Mouse (Mus musculus): ENCODE measurements around the gene Vamp4. TPM values are rescaled to one million over a fixed set of nuclear protein-coding genes. Genes with fewer than 3 reads are reported as not detected.

The Vamp4 gene
- total RNA-seq (2015; ENCODE audit: low replicate concordance) (13.3 and 18.8 TPM in 2 replicates), total RNA-seq (2017; ENCODE audit: low replicate concordance) (10.1 and 11.2 TPM in 2 replicates)

GRCm38 (mm10) chr1:162570260-162570748 is at the start of gene Vamp4:
Vamp4 (plus strand) TSS chr1:162570515.
- peak; percentile 95 for ATAC-seq (replicated peaks; ENCODE audit: low FRiP score, poor library complexity, severe bottlenecking)

GRCm38 (mm10) chr1:162529651-162530050 is 40.7 kb upstream of the Vamp4 start:
- no peak for ATAC-seq (replicated peaks; ENCODE audit: low FRiP score, poor library complexity, severe bottlenecking)

GRCm38 (mm10) chr1:162530666-162531065 is 39.6 kb upstream of the Vamp4 start:
- no peak for ATAC-seq (replicated peaks; ENCODE audit: low FRiP score, poor library complexity, severe bottlenecking)

GRCm38 (mm10) chr1:162531584-162531983 is 38.7 kb upstream of the Vamp4 start:
- ATAC-seq (replicated peaks; ENCODE audit: low FRiP score, poor library complexity, severe bottlenecking), result no peak

GRCm38 (mm10) chr1:162532330-162532729 is 38.0 kb upstream of the Vamp4 start:
- no peak for ATAC-seq (replicated peaks; ENCODE audit: low FRiP score, poor library complexity, severe bottlenecking)

DNA sequence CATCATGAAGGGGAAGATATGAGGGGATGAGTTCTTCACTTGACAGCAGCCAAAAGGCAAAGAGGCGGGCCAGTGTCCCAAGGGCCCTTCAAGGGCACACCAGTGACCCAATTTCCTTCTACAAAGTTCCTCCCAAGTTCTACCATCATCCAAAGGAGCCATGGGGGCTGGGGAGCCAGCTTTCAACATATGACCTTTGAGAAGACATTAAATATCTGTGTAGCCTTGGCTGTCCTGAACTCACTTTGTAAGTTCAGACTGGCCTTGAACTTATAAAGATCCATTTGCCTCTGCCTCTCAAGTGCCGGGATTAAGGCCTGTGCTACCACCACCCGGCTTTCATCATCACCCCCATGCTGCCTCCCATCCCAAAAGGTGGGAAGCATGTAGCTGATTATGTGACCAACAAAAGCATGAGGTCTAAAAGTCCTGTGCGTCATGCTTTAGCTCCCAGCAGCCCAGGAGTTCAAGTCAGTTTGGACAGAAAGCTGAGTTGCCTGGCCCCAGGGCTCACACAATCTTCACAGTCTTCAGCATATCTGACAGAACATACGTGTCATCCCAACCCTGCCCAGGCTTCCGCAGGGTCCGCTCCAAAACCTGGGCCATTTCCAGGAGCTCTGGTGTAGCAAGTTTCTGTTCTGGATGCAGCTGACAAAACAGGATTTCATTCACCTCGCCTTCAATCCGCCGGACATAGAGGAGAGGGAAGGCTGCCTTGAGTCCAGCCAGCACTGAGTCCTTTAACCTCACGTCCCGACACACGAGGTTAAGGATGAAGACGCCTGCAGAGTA is 36.4 kb upstream of the Vamp4 start:
- no peak for ATAC-seq (replicated peaks; ENCODE audit: low FRiP score, poor library complexity, severe bottlenecking)

GRCm38 (mm10) chr1:162543231-162543630 is 27.1 kb upstream of the Vamp4 start:
- ATAC-seq (replicated peaks; ENCODE audit: low FRiP score, poor library complexity, severe bottlenecking), result no peak

DNA sequence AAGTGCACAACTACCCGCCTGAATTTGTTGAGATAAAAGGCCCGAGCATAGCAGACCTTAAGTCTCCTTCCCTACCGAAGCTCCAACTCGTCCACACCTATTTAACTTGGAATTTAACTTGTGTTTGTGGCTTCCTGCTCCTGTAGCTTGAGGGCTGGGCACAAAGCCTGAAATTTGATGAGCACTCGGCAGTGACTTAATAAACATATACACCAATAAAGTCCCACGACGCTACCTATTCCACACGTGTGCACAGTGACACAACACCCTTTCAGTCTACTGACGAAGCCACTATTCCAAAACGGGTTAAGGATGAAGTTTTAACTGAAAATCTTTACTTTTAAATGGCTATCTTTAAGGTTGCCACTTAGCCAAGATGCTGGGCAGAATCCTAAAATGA is 22.7 kb upstream of the Vamp4 start:
- ATAC-seq (replicated peaks; ENCODE audit: low FRiP score, poor library complexity, severe bottlenecking), result no peak

DNA sequence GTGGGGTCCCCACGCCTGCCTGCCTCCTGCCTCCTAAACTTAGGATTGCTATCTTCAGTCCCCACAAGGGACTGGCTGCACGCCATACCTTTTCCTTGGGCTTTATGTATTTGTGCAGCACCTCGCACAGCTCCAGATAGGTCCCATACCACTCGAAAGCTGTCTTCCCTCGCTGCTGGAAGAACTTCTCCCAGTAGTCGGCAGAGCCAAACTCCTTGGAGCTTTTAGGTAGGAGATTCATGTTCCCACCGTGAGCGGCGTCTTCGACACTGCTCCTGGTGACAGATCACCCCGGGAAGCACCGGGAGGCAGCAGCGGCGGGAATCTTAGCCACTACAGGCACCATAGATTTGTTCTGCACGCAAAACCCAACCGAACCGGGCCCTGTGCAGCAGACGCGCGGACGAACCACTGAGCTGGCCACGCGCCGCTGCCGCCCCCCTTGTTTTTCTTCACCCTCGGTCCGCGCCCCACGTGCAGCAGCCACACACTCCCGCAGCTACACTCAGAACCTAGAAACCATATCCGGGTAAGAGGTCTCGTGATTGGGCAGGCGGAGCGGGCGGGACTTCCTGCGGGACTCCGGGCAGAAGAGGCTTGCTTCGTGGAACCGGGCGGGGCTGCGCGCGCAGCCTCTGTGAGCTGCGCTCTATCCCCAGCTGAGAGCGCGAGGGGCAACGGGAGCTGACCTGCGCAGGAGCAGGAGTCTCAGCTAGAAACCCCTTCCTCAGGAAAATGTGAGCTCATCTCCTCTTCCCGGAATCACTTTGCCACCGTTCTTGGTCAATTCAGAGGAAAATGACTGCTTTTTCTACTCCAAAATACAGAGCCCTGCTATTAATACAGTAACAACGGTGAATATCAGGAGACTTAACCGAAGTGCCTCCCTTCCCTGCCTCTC is 22.0 kb upstream of the Vamp4 start, which contains the start of gene Mettl13:
Gene Mettl13 (minus strand): TSS at position 536 of the 901 bp plus-strand sequence.
- ATAC-seq (replicated peaks; ENCODE audit: low FRiP score, poor library complexity, severe bottlenecking), result peak; percentile 98

DNA sequence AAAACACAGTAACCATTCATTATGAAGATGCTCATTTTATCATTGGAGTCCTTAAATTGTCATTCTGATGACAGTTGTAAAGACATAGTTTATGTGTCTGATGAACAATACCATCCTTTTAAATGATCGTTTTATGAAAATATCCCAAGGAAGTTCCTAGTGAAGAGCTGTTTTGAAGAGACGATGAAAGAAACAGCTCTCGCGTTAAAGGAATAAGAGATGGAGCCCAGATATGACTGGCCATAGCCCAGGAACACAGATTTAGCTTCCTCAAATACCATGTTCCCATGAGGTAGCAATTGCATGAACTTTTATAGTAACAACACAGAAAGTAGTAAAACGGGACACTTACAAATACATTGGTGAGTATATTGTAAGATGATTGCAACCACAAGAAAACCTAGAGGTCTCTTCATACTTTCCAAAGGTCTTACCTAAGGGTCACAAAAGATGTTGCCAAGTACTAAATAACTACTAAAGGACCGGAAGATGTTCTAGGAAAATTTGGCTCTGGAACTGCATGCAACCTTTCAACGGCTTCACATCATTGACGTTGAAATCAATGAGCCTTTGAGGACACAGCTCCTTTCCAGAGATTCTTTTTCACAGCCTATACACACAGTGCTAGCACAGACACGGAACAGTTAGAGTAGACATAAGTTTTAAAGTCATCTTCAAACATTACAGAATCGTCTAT is 21.2 kb upstream of the Vamp4 start:
- no peak for ATAC-seq (replicated peaks; ENCODE audit: low FRiP score, poor library complexity, severe bottlenecking)

DNA sequence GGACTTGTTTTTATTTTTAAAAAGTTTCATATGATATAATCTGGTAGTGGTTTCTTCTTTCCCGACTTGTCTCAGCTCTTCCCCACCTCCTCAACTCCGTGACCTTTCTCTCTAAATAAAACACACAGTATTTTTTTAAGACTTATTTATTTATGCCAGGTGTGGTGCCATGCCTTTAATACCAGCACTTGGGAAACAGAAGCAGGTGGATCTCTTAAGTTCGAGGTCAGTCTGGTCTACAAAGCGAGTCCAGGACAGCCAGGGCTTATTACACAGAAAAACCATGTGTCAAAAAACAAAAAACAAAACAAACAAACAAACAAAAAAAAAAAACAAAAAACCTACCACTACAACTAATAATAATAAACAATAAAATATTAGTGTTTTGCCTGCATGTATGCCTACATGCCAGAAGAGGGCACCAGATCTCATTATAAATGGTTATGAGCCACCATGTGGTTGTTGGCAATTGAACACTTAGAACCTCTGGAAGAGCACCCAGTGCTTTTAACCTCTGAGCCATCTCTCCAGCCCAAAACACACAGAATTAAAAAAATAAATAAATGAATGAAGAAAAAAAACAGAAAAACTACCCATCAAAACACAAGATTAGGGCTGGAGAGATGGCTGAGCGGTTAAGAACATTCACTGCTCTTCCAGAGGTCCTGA is 20.6 kb upstream of the Vamp4 start:
- ATAC-seq (replicated peaks; ENCODE audit: low FRiP score, poor library complexity, severe bottlenecking), result no peak

- no peak for ATAC-seq (replicated peaks; ENCODE audit: low FRiP score, poor library complexity, severe bottlenecking)
Measured at GRCm38 (mm10) chr1:162552956-162553355, 17.4 kb upstream of the Vamp4 start.

DNA sequence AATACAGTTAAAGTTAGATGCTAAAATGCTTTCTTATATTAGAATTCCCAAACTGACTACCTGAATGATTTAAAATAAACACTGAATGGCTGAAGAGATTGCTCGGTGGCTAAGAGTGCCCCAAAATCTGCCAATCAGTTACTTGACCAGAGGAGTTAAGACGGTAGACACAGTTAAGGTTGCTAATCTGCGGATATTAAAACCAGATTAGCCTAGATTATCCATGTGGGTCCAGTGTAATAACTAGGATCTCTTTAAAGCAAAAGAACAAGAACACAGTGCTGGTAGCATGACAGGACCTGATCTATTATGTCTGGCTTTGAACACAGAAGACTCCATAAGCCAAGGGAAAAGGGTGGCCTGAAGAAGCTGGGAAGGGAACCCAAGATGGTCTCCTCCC is 16.1 kb upstream of the Vamp4 start:
- ATAC-seq (replicated peaks; ENCODE audit: low FRiP score, poor library complexity, severe bottlenecking), result no peak

DNA sequence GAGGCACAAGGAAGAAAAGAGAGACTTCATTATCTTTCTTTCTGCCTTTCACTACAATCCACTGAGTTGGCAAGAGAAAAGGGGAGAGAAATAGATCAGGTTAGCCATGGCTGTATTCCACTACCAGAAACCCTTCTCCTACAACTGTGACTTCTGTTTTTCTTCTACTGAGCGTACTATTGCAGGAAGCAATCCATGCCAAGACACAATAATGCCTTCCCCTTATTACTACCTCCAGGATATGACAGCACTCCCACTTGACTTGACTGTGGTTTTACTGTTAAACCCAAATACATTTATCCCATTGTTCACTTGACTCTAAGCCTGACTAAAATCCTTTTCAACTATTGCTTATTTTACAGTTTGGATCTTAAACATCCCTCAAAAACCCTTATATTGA is 7.1 kb upstream of the Vamp4 start:
- ATAC-seq (replicated peaks; ENCODE audit: low FRiP score, poor library complexity, severe bottlenecking), result no peak

DNA sequence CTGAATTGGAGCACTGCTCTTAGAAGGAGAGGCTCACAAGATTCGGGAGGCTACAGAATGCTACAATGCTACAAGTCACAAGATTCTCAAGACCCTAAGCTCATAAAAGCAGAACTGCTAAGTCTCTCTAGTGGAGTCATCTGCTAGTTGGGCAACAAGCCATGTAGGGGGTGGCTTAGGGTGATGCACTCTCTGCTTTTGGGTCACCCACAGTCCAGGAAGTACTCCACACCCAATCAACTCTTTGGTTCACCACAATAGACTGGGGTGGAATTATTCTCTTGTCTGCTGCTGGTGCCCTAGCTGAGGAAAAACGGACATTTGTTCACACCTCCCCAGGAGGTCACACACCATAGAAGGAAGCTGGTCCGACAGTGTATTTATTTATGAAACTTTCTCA is 5.3 kb upstream of the Vamp4 start:
- ATAC-seq (replicated peaks; ENCODE audit: low FRiP score, poor library complexity, severe bottlenecking), result no peak

DNA sequence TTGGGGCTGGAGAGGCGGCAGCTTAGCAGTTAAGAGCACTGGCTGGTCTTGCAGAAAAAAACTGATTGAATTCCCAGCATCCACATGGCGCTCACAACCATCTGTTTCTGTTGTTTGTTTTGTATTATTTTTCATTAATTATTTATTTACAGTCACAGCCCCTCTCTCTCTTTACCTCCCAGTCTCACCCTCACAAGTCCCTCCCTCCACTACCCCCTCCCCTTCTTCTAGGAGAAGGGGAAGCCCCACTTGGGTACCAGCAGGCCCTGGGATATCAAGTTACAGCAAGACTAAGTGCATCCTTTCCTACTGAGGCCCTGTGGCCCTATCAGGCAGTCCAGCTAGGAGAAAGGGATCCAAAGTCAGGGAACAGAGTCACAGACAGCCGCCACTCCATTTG is 3.0 kb upstream of the Vamp4 start:
- ATAC-seq (replicated peaks; ENCODE audit: low FRiP score, poor library complexity, severe bottlenecking), result no peak

GRCm38 (mm10) chr1:162570931-162571601 is 751 bp downstream of the Vamp4 start:
- peak; percentile 42; the same call in 1 of the 2 replicates for ATAC-seq (replicated peaks; ENCODE audit: low FRiP score, poor library complexity, severe bottlenecking)

DNA sequence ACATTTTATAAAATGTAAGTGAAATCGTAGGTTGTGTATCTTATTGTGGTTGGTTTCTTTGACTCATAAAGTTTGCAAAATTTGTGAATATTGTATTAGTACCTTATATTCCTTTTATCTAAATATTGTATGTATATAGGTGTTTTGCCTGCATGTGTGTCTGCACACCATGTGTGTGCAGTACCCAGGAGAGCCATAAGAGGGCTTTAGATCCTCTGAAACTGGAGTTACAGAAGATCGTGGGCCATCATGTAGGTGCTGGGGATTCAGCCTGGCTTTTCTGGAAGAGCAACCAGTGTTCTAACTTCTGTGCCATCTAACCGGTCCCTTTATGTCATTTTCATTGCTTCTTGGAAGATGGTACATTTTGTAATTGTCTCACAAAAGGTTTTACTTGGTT is 4.8 kb downstream of the Vamp4 start:
- ATAC-seq (replicated peaks; ENCODE audit: low FRiP score, poor library complexity, severe bottlenecking), result no peak

DNA sequence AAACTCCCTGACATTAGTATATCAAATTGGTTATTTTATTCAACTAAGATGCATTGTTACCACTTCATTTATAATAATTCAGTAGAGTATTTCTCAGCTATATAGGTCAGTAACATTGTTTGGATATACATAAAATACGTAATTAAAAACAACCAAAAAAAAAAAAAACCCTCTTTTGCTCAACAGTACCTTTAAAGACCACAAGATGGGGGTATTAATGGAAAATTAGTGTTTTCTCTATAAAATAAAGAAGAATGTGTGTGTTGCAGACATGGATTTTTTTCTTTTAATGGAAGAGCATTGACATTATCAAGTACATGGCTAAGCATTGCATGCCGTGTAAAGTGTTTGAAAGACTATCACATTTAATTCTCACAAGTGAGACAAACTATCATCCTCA is 12.6 kb downstream of the Vamp4 start:
- no peak for ATAC-seq (replicated peaks; ENCODE audit: low FRiP score, poor library complexity, severe bottlenecking)

All from erythroblast, adult 5-6 weeks (primary cell).